Mouse (Mus musculus) kidney, postnatal 0 days (tissue): ENCODE data around the gene Capn15. TPM values are rescaled to one million over a fixed set of nuclear protein-coding genes. Genes with fewer than 3 reads are reported as not detected.
A peak's percentile ranks its signal among the peaks of the same experiment; 100 is the strongest.

ENCODE experiments used
- ATAC-seq: fragments of 200-750 bp; cut with Nextera tagmentation; replicated peaks from 2 replicates; pipeline ENCODE4 v1.8.0; 2017; ENCODE audit warnings: low read depth, moderate number of reproducible peaks, moderate TSS enrichment, moderate library complexity; ENCODE audit not compliant: low FRiP score
- DNase-seq: peaks from one replicate; pipeline ENCODE4 v3.0.0-alpha.2; 2016; ENCODE audit warnings: low spot score
- H3K27ac ChIP-seq: fragments of 300-500 bp; sonication (generic); 2 replicates; pipeline ENCODE4 v1.5.1; 2014; ENCODE audit warnings: mild to moderate bottlenecking
- H3K27me3 ChIP-seq: fragments of 300-500 bp; sonication (generic); 2 replicates; pipeline ENCODE4 v1.6.1; 2014; ENCODE audit warnings: low read length, mixed read lengths; ENCODE audit not compliant: insufficient read depth
- H3K36me3 ChIP-seq: fragments of 300-500 bp; sonication (generic); 2 replicates; pipeline ENCODE4 v1.6.1; 2014; ENCODE audit warnings: low read length, mixed read lengths; ENCODE audit not compliant: insufficient read depth
- H3K4me1 ChIP-seq: fragments of 300-500 bp; sonication (generic); replicated peaks from 2 replicates; pipeline ENCODE4 v1.6.1; 2014; ENCODE audit warnings: antibody characterized with exemption, low read length, mixed read lengths; ENCODE audit not compliant: insufficient read depth
- H3K4me2 ChIP-seq: fragments of 300-500 bp; sonication (generic); 2 replicates; pipeline ENCODE4 v1.6.1; 2014; ENCODE audit warnings: mild to moderate bottlenecking, low read length, moderate library complexity, mixed read lengths
- H3K4me3 ChIP-seq: fragments of 300-500 bp; sonication (generic); replicated peaks from 2 replicates; pipeline ENCODE4 v1.5.1; 2014; ENCODE audit warnings: low read depth, low read length
- H3K9ac ChIP-seq: fragments of 300-500 bp; sonication (generic); 2 replicates; pipeline ENCODE4 v1.6.1; 2014; ENCODE audit warnings: low read depth, low read length
- H3K9me3 ChIP-seq: fragments of 300-500 bp; sonication (generic); replicated peaks from 2 replicates; pipeline ENCODE4 v1.6.1; 2016; ENCODE audit warnings: low read length, inconsistent platforms, mixed read lengths
- CTCF ChIP-seq: IDR thresholded peaks from 2 replicates; pipeline ENCODE4 v1.5.1; 2016; ENCODE audit warnings: antibody characterized with exemption, low read depth, mild to moderate bottlenecking, moderate library complexity
- WGBS: fragments of 180-500 bp; shearing (Covaris S2); extraction: QIAGEN DNeasy Blood & Tissue Kit; methylation state at CpG from one replicate; pipeline ENCODE4 v1.1.7; 2014; 5-methylcytosine and 5-hydroxymethylcytosine counted together
- polyA plus RNA-seq: library from polyadenylated mRNA; unstranded; fragments of >200 nt; fragmentation: Nextera tagmentation; extraction: Ambion mirVana; gene quantifications from 2 replicates; pipeline ENCODE4 v1.2.1, GENCODE M21; 2015

The Capn15 gene
- polyA plus RNA-seq, 1 experiment from 2014 or later = 17.0 TPM

GRCm38 (mm10) chr17:25955736-25956135 lies 29.9 kb downstream of the Capn15 start:
- no peak for TF ChIP-seq CTCF
- no peak for ATAC-seq
- Histone ChIP-seq H3K4me1 (0 out of 2 replicates have a peak, but pooled peaks cover 2% of the 10 kb centered on the region), H3K4me2 (no peak overlapping the region), H3K27ac (no peak overlapping the region), H3K4me3 (no peak overlapping the region), H3K9ac (no peak overlapping the region), H3K9me3 (no peaks in the 10 kb centered on the region), H3K27me3 (peaks cover 13% of the 10 kb centered on the region), H3K36me3 (peaks cover 16% of the 10 kb centered on the region; the same call in 1 of the 2 replicates)
- WGBS = 37% methylated on average over 3 of the region's 3 CpGs
- no peak for DNase-seq

GRCm38 (mm10) chr17:25954671-25955070 lies 30.9 kb downstream of the Capn15 start:
- Histone ChIP-seq H3K9me3 (no peaks in the 10 kb centered on the region), H3K27me3 (peaks cover 13% of the 10 kb centered on the region), H3K36me3 (peaks cover 11% of the 10 kb centered on the region; the same call in 1 of the 2 replicates), H3K4me2 (no peak overlapping the region), H3K9ac (no peak overlapping the region), H3K4me3 (no peak overlapping the region), H3K27ac (no peak overlapping the region), H3K4me1 (0 out of 2 replicates have a peak, but pooled peaks cover 2% of the 10 kb centered on the region)
- no peak for ATAC-seq
- no peak for TF ChIP-seq CTCF
- 82% methylated on average over 2 of the region's 2 CpGs for WGBS
- DNase-seq = no peak

GRCm38 (mm10) chr17:25953161-25953560 lies 32.4 kb downstream of the Capn15 start:
- no peaks in the 10 kb centered on the region for H3K9me3 ChIP-seq

GRCm38 (mm10) chr17:25951803-25952623 lies 33.6 kb downstream of the Capn15 start, which contains the start of gene A930017K11Rik:
TSS of gene A930017K11Rik (minus strand) at chr17:25952565.
- Histone ChIP-seq H3K4me2 (peak within 1 kb of the TSS; percentile 72), H3K4me1 (0 out of 2 replicates have a peak, but pooled peaks cover 2% of the 10 kb centered on the region), H3K9me3 (no peaks in the 10 kb centered on the region), H3K27ac (peak within 1 kb of the TSS; percentile 60), H3K27me3 (peaks cover 13% of the 10 kb centered on the region), H3K4me3 (peak within 1 kb of the TSS; percentile 37), H3K36me3 (no peaks in the 10 kb centered on the region), H3K9ac (peak within 1 kb of the TSS; percentile 56)
- ATAC-seq = peak; percentile 23; the same call in 1 of the 2 replicates
- peak; percentile 29 for DNase-seq
- 2% methylated on average over 58 of the region's 58 CpGs for WGBS
- TF ChIP-seq CTCF = no peak

More at GRCm38 (mm10) chr17:25953161-25953560, 32.4 kb downstream of the Capn15 start:
- Histone ChIP-seq H3K9ac (no peak overlapping the region), H3K4me1 (0 out of 2 replicates have a peak, but pooled peaks cover 2% of the 10 kb centered on the region), H3K36me3 (no peaks in the 10 kb centered on the region), H3K4me2 (no peak overlapping the region), H3K27ac (no peak overlapping the region), H3K4me3 (no peak overlapping the region), H3K27me3 (peaks cover 13% of the 10 kb centered on the region)
- TF ChIP-seq CTCF = no peak
- DNase-seq (no peak), ATAC-seq (no peak)
- WGBS = 78% methylated on average over 5 of the region's 5 CpGs

GRCm38 (mm10) chr17:25951225-25951802 lies 34.3 kb downstream of the Capn15 start:
- H3K27me3 ChIP-seq = peaks cover 13% of the 10 kb centered on the region
- 0 out of 2 replicates have a peak, but pooled peaks cover 2% of the 10 kb centered on the region for H3K4me1 ChIP-seq
- peak overlapping the region; percentile 72 for H3K4me2 ChIP-seq
- TF ChIP-seq CTCF = no peak
- no peaks in the 10 kb centered on the region for H3K9me3 ChIP-seq
- WGBS = 2% methylated on average over 33 of the region's 33 CpGs
- ATAC-seq (0 out of 2 replicates have a peak, but pooled peaks have one; percentile 33), DNase-seq (no peak)
- peak overlapping the region; percentile 21 for H3K27ac ChIP-seq
- H3K9ac ChIP-seq = peak overlapping the region; percentile 56
- H3K4me3 ChIP-seq = peak overlapping the region; percentile 37
- H3K36me3 ChIP-seq = no peaks in the 10 kb centered on the region

- DNase-seq = no peak
- Histone ChIP-seq H3K9ac (no peak overlapping the region), H3K27ac (peak overlapping the region; percentile 25; the same call in 1 of the 2 replicates), H3K9me3 (no peaks in the 10 kb centered on the region), H3K4me3 (peak overlapping the region; percentile 37), H3K27me3 (peaks cover 13% of the 10 kb centered on the region), H3K4me2 (0 out of 2 replicates have a peak overlapping the region, but pooled peaks have one; percentile 72), H3K4me1 (peaks cover 2% of the 10 kb centered on the region; the same call in 1 of the 2 replicates), H3K36me3 (no peaks in the 10 kb centered on the region)
- no peak for TF ChIP-seq CTCF
- 0% methylated on average over 1 of the region's 3 CpGs for WGBS
- ATAC-seq = no peak
Observed at GRCm38 (mm10) chr17:25950706-25951105, 34.9 kb downstream of the Capn15 start.
